Mouse (Mus musculus): ENCODE data around the gene Casd1. TPM values are rescaled to one million over a fixed set of nuclear protein-coding genes. Genes with fewer than 3 reads are reported as not detected.
"Not testable (repeated sequence)": the region's sequence is repeated elsewhere in the genome, so short reads cannot be mapped to it uniquely, and the experiment has no call there.

Casd1 gene
- polyA plus RNA-seq, 1 experiment = 2.7 TPM

GRCm38 (mm10) chr6:4652596-4653134, 52.0 kb downstream of the Casd1 start:
- Histone ChIP-seq H3K36me3 (replicated peaks; ENCODE audit: low read length) (no peaks in the 10 kb centered on the region), H3K4me3 (replicated peaks) (no peak overlapping the region), H3K9me3 (no peaks in the 10 kb centered on the region), H3K4me1 (peaks cover 9% of the 10 kb centered on the region; the same call in 1 of the 2 replicates), H3K27me3 (replicated peaks) (peaks cover under 1% of the 10 kb centered on the region)
- TF ChIP-seq GATA1 (IDR thresholded peaks at IDR 0.05; ENCODE audit: borderline replicate concordance, low read length) (no peak), FLI1 (IDR thresholded peaks at IDR 0.05; ENCODE audit: low read length) (no peak)

- H3K36me3 ChIP-seq (replicated peaks; ENCODE audit: low read length); H3K4me1 ChIP-seq; H3K27me3 ChIP-seq (replicated peaks); H3K4me3 ChIP-seq (replicated peaks); H3K9me3 ChIP-seq: not testable (repeated sequence)
These were observed 53.1 kb downstream of the Casd1 start for GRCm38 (mm10) chr6:4653741-4654140.

- no peak overlapping the region for H3K4me3 ChIP-seq (replicated peaks)
- H3K9me3 ChIP-seq = no peaks in the 10 kb centered on the region
- H3K27me3 ChIP-seq (replicated peaks) = peaks cover 3% of the 10 kb centered on the region
- H3K36me3 ChIP-seq (replicated peaks; ENCODE audit: low read length) = no peaks in the 10 kb centered on the region
- H3K4me1 ChIP-seq = peaks cover 7% of the 10 kb centered on the region; the same call in 1 of the 2 replicates
- TF ChIP-seq GATA1 (IDR thresholded peaks at IDR 0.05; ENCODE audit: borderline replicate concordance, low read length) (no peak), FLI1 (IDR thresholded peaks at IDR 0.05; ENCODE audit: low read length) (no peak)
These were observed 54.8 kb downstream of the Casd1 start for GRCm38 (mm10) chr6:4655466-4655865.

- H3K4me1 ChIP-seq = peaks cover 7% of the 10 kb centered on the region; the same call in 1 of the 2 replicates
- TF ChIP-seq GATA1 (IDR thresholded peaks at IDR 0.05; ENCODE audit: borderline replicate concordance, low read length) = no peak
- TF ChIP-seq FLI1 (IDR thresholded peaks at IDR 0.05; ENCODE audit: low read length) = no peak
- no peaks in the 10 kb centered on the region for H3K36me3 ChIP-seq (replicated peaks; ENCODE audit: low read length)
- H3K4me3 ChIP-seq (replicated peaks) = no peak overlapping the region
- peaks cover 4% of the 10 kb centered on the region for H3K27me3 ChIP-seq (replicated peaks)
- no peaks in the 10 kb centered on the region for H3K9me3 ChIP-seq
These were observed 55.3 kb downstream of the Casd1 start for GRCm38 (mm10) chr6:4655924-4656323.

- Histone ChIP-seq H3K9me3 (no peaks in the 10 kb centered on the region), H3K27me3 (replicated peaks) (peaks cover 5% of the 10 kb centered on the region), H3K36me3 (replicated peaks; ENCODE audit: low read length) (no peaks in the 10 kb centered on the region), H3K4me1 (peaks cover 7% of the 10 kb centered on the region; the same call in 1 of the 2 replicates), H3K4me3 (replicated peaks) (no peak overlapping the region)
- TF ChIP-seq GATA1 (IDR thresholded peaks at IDR 0.05; ENCODE audit: borderline replicate concordance, low read length) = no peak
- TF ChIP-seq FLI1 (IDR thresholded peaks at IDR 0.05; ENCODE audit: low read length) = no peak
These were observed 58.2 kb downstream of the Casd1 start for GRCm38 (mm10) chr6:4658861-4659260.

- no peak overlapping the region for H3K4me3 ChIP-seq (replicated peaks)
- peaks cover 3% of the 10 kb centered on the region; the same call in 1 of the 2 replicates for H3K4me1 ChIP-seq
- H3K27me3 ChIP-seq (replicated peaks) = peaks cover 5% of the 10 kb centered on the region
- H3K36me3 ChIP-seq (replicated peaks; ENCODE audit: low read length) = no peaks in the 10 kb centered on the region
- no peaks in the 10 kb centered on the region for H3K9me3 ChIP-seq
- no peak for TF ChIP-seq FLI1 (IDR thresholded peaks at IDR 0.05; ENCODE audit: low read length)
- TF ChIP-seq GATA1 (IDR thresholded peaks at IDR 0.05; ENCODE audit: borderline replicate concordance, low read length) = no peak
These were observed 62.9 kb downstream of the Casd1 start for GRCm38 (mm10) chr6:4663516-4663915.

GRCm38 (mm10) chr6:4664313-4664712, 63.7 kb downstream of the Casd1 start:
- no peak for TF ChIP-seq FLI1 (IDR thresholded peaks at IDR 0.05; ENCODE audit: low read length)
- TF ChIP-seq GATA1 (IDR thresholded peaks at IDR 0.05; ENCODE audit: borderline replicate concordance, low read length) = no peak
- peaks cover 5% of the 10 kb centered on the region for H3K27me3 ChIP-seq (replicated peaks)

GRCm38 (mm10) chr6:4665154-4665553, 64.5 kb downstream of the Casd1 start:
- Histone ChIP-seq H3K4me1 (no peaks in the 10 kb centered on the region; the same call in 1 of the 2 replicates), H3K9me3 (no peaks in the 10 kb centered on the region), H3K4me3 (replicated peaks) (no peak overlapping the region), H3K36me3 (replicated peaks; ENCODE audit: low read length) (no peaks in the 10 kb centered on the region), H3K27me3 (replicated peaks) (peaks cover 5% of the 10 kb centered on the region)
- TF ChIP-seq FLI1 (IDR thresholded peaks at IDR 0.05; ENCODE audit: low read length) (no peak), GATA1 (IDR thresholded peaks at IDR 0.05; ENCODE audit: borderline replicate concordance, low read length) (no peak)

More at GRCm38 (mm10) chr6:4664313-4664712, 63.7 kb downstream of the Casd1 start:
- Histone ChIP-seq H3K4me3 (replicated peaks) (no peak overlapping the region), H3K36me3 (replicated peaks; ENCODE audit: low read length) (no peaks in the 10 kb centered on the region), H3K9me3 (no peaks in the 10 kb centered on the region), H3K4me1 (no peaks in the 10 kb centered on the region; the same call in 1 of the 2 replicates)

- no peaks in the 10 kb centered on the region for H3K27me3 ChIP-seq (replicated peaks)
- H3K9me3 ChIP-seq = no peaks in the 10 kb centered on the region
- H3K36me3 ChIP-seq (replicated peaks; ENCODE audit: low read length) = peaks cover 16% of the 10 kb centered on the region
- no peak overlapping the region for H3K4me3 ChIP-seq (replicated peaks)
- H3K4me1 ChIP-seq = no peaks in the 10 kb centered on the region
- no peak for TF ChIP-seq GATA1 (IDR thresholded peaks at IDR 0.05; ENCODE audit: borderline replicate concordance, low read length)
- TF ChIP-seq FLI1 (IDR thresholded peaks at IDR 0.05; ENCODE audit: low read length) = no peak
These were observed 76.7 kb downstream of the Casd1 start for GRCm38 (mm10) chr6:4677356-4677761.

- no peaks in the 10 kb centered on the region for H3K27me3 ChIP-seq (replicated peaks)
These were observed 79.3 kb downstream of the Casd1 start for GRCm38 (mm10) chr6:4679981-4680380.

More at GRCm38 (mm10) chr6:4679981-4680380, 79.3 kb downstream of the Casd1 start:
- no peak overlapping the region for H3K4me3 ChIP-seq (replicated peaks)
- H3K9me3 ChIP-seq = no peaks in the 10 kb centered on the region
- TF ChIP-seq FLI1 (IDR thresholded peaks at IDR 0.05; ENCODE audit: low read length) (no peak), GATA1 (IDR thresholded peaks at IDR 0.05; ENCODE audit: borderline replicate concordance, low read length) (no peak)
- peaks cover 13% of the 10 kb centered on the region for H3K36me3 ChIP-seq (replicated peaks; ENCODE audit: low read length)
- H3K4me1 ChIP-seq = peaks cover 2% of the 10 kb centered on the region; the same call in 1 of the 2 replicates

Data from megakaryocyte, embryonic 14.5 days (primary cell).